21 mouse cellular contexts compared by ENCODE assay signal in genomic region chr13:91501735-91502134, GRCm38 (mm10). TPM values are rescaled to one million over a fixed set of nuclear protein-coding genes. Genes with fewer than 3 reads are reported as not detected.
DNase-seq lines count a peak whose midpoint lies in the region; ATAC-seq and TF ChIP-seq lines count a peak whose summit lies in the region.
"Had no signal": no experiment of that assay in that cellular context is flagged by ENCODE, and none has a peak within 500 bp of the region (broad histone marks: within the 10 kb centered on the region; RNA-seq: fewer than 3 reads in every experiment).

No protein-coding gene starts in this region.

- peak; percentile 49 for ATAC-seq in megakaryocyte, adult 5-6 weeks (ENCODE audit: poor library complexity, severe bottlenecking)
- ATAC-seq in hindbrain, embryonic 13.5 days (ENCODE audit: low FRiP score) = no peak
- ATAC-seq: forebrain, embryonic 14.5 days; forebrain, embryonic 16.5 days had no signal

- H3K4me1 ChIP-seq in hindbrain, embryonic 13.5 days (replicated peaks) = no peaks in the 10 kb centered on the region
- peaks cover 10% of the 10 kb centered on the region for H3K4me1 ChIP-seq in thymus, adult 2 months (replicated peaks; ENCODE audit: control insufficient read depth, insufficient read depth, low read length)

- WGBS in hindbrain, embryonic 13.5 days = 92% methylated on average over 3 of the region's 3 CpGs
- WGBS in thymus, adult 2 months = over 99% methylated on average over 3 of the region's 3 CpGs

- H3K36me3 ChIP-seq in hindbrain, embryonic 13.5 days = peaks cover 8% of the 10 kb centered on the region; the same call in 1 of the 2 replicates
- H3K36me3 ChIP-seq in thymus, adult 2 months (ENCODE audit: control insufficient read depth, insufficient read depth, low read length) = 0 out of 2 replicates have a peak, but pooled peaks cover 4% of the 10 kb centered on the region
- H3K36me3 ChIP-seq: embryonic facial prominence, embryonic 15.5 days had no signal

- no peaks in the 10 kb centered on the region for H3K27me3 ChIP-seq in hindbrain, embryonic 13.5 days
- no peaks in the 10 kb centered on the region for H3K27me3 ChIP-seq in thymus, adult 2 months (ENCODE audit: control insufficient read depth, insufficient read depth, low read length)
- H3K27me3 ChIP-seq: embryonic facial prominence, embryonic 13.5 days; embryonic facial prominence, embryonic 15.5 days; forebrain, embryonic 12.5 days had no signal

- no peak overlapping the region for H3K4me2 ChIP-seq in hindbrain, embryonic 13.5 days
- H3K4me2 ChIP-seq: embryonic facial prominence, embryonic 13.5 days; embryonic facial prominence, embryonic 15.5 days; forebrain, embryonic 12.5 days had no signal

- no peak overlapping the region for H3K9ac ChIP-seq in hindbrain, embryonic 13.5 days
- H3K9ac ChIP-seq: embryonic facial prominence, embryonic 13.5 days; embryonic facial prominence, embryonic 15.5 days; forebrain, embryonic 12.5 days had no signal

- DNase-seq in embryo, embryonic 10 days (ENCODE audit: low spot score) = peak; percentile 1
- no peak for DNase-seq in embryo, embryonic 11 days
- no peak for DNase-seq in thymus, adult 2 months
- DNase-seq: adrenal gland, adult 2 months; adrenal gland, postnatal 10 days; adrenal gland, postnatal 25 days; cerebellum, adult 11 months; cerebellum, adult 18-20 months; cerebellum, adult 8-10 months; cerebellum, adult 9-11 months; cerebellum, postnatal 14 days; cerebellum, postnatal 36 days had no signal

- TF ChIP-seq CTCF in thymus, adult 2 months (IDR thresholded peaks at IDR 0.05; ENCODE audit: borderline replicate concordance, control insufficient read depth, extremely low read depth, insufficient read depth, low read length, poor library complexity) = no peak

- no peaks in the 10 kb centered on the region for H3K9me3 ChIP-seq in hindbrain, embryonic 13.5 days
- H3K9me3 ChIP-seq: embryonic facial prominence, embryonic 13.5 days; embryonic facial prominence, embryonic 15.5 days had no signal

- H3K4me3 ChIP-seq in hindbrain, embryonic 13.5 days = no peak overlapping the region
- no peak overlapping the region for H3K4me3 ChIP-seq in thymus, adult 2 months (ENCODE audit: control insufficient read depth, insufficient read depth, low read length)
- H3K4me3 ChIP-seq: embryonic facial prominence, embryonic 13.5 days; embryonic facial prominence, embryonic 15.5 days; erythroblast, embryonic 14.5 days; forebrain, embryonic 10.5 days; forebrain, embryonic 12.5 days had no signal

- H3K27ac ChIP-seq in hindbrain, embryonic 13.5 days = no peak overlapping the region
- H3K27ac ChIP-seq in thymus, adult 2 months (ENCODE audit: control insufficient read depth, insufficient read depth, low read length) = no peak overlapping the region
- H3K27ac ChIP-seq: embryonic facial prominence, embryonic 13.5 days; embryonic facial prominence, embryonic 15.5 days; forebrain, embryonic 10.5 days; forebrain, embryonic 12.5 days had no signal

- TF ChIP-seq POLR2A in thymus, adult 2 months (IDR thresholded peaks at IDR 0.05; ENCODE audit: control insufficient read depth, extremely low read depth, insufficient read depth, low read length, poor library complexity) = no peak

RNA-seq across cellular contexts. Expression of gene Ssbp2, which starts 41.7 kb away (rescaled TPM):
- total RNA-seq in megakaryocyte, adult 5-6 weeks (2015) = 44.8 and 48.9 TPM in 2 replicates
- 30.6 and 34.8 TPM in 2 replicates for total RNA-seq in megakaryocyte, adult 5-6 weeks (2017)
- 205 and 206 TPM in 2 replicates for polyA plus RNA-seq in hindbrain, embryonic 13.5 days (2015; fragmentation: Nextera tagmentation; extraction: Ambion mirVana)
- polyA plus RNA-seq in thymus, adult 2 months (2012; rRNA removed) = 115 and 125 TPM in 2 replicates
